Mouse (Mus musculus) hindbrain, embryonic 16.5 days (tissue): ENCODE data around the gene Rpl27a. TPM values are rescaled to one million over a fixed set of nuclear protein-coding genes. Genes with fewer than 3 reads are reported as not detected.

ENCODE experiments used
- ATAC-seq: fragments of 200-750 bp; cut with Nextera tagmentation; 2 replicates; pipeline ENCODE4 v1.8.0; 2017; ENCODE audit warnings: moderate TSS enrichment, moderate library complexity
- H3K27ac ChIP-seq: fragments of 300-500 bp; sonication (generic); 2 replicates; pipeline ENCODE4 v1.5.1; 2014; ENCODE audit warnings: low read depth, mild to moderate bottlenecking, control low read depth, low read length, moderate library complexity
- H3K27me3 ChIP-seq: fragments of 300-500 bp; sonication (generic); replicated peaks from 2 replicates; pipeline ENCODE4 v1.6.1; 2014; ENCODE audit warnings: low read length; ENCODE audit not compliant: control insufficient read depth, insufficient read depth
- H3K36me3 ChIP-seq: fragments of 300-500 bp; sonication (generic); 2 replicates; pipeline ENCODE4 v1.6.1; 2014; ENCODE audit warnings: mild to moderate bottlenecking, low read length, moderate library complexity, mixed read lengths; ENCODE audit not compliant: control insufficient read depth, insufficient read depth
- H3K4me1 ChIP-seq: fragments of 300-500 bp; sonication (generic); 2 replicates; pipeline ENCODE4 v1.6.1; 2014; ENCODE audit warnings: low read depth, low read length; ENCODE audit not compliant: control insufficient read depth, insufficient read depth
- H3K4me2 ChIP-seq: fragments of 300-500 bp; sonication (generic); 2 replicates; pipeline ENCODE4 v1.6.1; 2014; ENCODE audit warnings: mild to moderate bottlenecking, low read length, control low read depth, moderate library complexity
- H3K4me3 ChIP-seq: fragments of 300-500 bp; sonication (generic); 2 replicates; pipeline ENCODE4 v1.5.1; 2014; ENCODE audit warnings: mild to moderate bottlenecking, low read length, control low read depth, moderate library complexity
- H3K9ac ChIP-seq: fragments of 300-500 bp; sonication (generic); 2 replicates; pipeline ENCODE4 v1.6.1; 2014; ENCODE audit warnings: low read depth, mild to moderate bottlenecking, control low read depth, low read length, moderate library complexity
- H3K9me3 ChIP-seq: fragments of 300-500 bp; sonication (generic); 2 replicates; pipeline ENCODE4 v1.6.1; 2014; ENCODE audit warnings: mild to moderate bottlenecking, low read length, moderate library complexity; ENCODE audit not compliant: control insufficient read depth
- WGBS: fragments of 180-500 bp; shearing (Covaris S2); extraction: QIAGEN DNeasy Blood & Tissue Kit; methylation state at CpG from one replicate; pipeline ENCODE4 v1.1.7; 2014; 5-methylcytosine and 5-hydroxymethylcytosine counted together
- polyA plus RNA-seq: library from polyadenylated mRNA; unstranded; fragments of >200 nt; fragmentation: Nextera tagmentation; extraction: Ambion mirVana; gene quantifications from 2 replicates; pipeline ENCODE4 v1.2.1, GENCODE M21; 2015

Gene Rpl27a
- polyA plus RNA-seq, 1 experiment from 2014 or later: 80.8 TPM

DNA sequence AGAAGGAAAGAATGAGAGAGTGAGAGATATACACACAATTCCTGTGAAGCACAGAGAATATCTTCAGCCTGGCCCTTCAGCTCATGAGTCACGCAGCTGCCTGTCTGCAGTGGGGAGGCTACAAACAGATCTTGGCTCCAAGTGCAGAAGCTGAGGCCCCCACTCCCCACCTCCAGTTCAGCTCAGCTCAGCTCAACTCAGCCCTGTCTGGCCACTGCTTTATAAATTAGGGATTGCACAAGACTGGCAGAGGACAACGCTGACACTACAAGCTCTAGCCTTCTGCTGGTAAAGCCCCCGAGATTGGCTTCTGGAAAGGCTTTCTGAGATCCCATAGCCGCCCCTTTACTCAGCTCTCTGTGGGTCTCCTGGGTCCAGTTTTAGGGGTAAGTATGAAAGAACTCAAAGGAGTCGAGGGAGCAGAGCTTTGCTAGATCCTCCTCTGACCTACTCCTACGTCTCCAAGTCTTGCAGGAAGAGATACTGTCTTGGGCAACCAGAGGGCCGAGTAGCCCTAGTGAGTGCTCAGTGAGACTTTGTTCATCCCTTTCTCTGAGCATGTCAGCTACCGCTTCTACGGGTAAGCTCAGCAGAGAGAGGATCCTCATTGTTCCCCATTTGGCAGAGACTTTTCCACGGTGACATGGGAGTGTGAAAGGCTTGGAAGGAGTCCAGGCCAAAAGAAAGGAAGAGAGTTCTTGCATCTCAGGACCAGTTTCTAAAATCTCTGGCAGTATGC is 26.5 kb downstream of the Rpl27a start:
- Histone ChIP-seq H3K36me3 (no peaks in the 10 kb centered on the region), H3K4me3 (no peak overlapping the region), H3K9me3 (no peaks in the 10 kb centered on the region), H3K4me1 (no peaks in the 10 kb centered on the region), H3K27me3 (no peaks in the 10 kb centered on the region), H3K27ac (peak overlapping the region; percentile 1; the same call in 1 of the 2 replicates), H3K9ac (no peak overlapping the region), H3K4me2 (no peak overlapping the region)
- ATAC-seq: no peak; the same call in 1 of the 2 replicates
- WGBS: 73% methylated on average over 10 of the region's 10 CpGs

DNA sequence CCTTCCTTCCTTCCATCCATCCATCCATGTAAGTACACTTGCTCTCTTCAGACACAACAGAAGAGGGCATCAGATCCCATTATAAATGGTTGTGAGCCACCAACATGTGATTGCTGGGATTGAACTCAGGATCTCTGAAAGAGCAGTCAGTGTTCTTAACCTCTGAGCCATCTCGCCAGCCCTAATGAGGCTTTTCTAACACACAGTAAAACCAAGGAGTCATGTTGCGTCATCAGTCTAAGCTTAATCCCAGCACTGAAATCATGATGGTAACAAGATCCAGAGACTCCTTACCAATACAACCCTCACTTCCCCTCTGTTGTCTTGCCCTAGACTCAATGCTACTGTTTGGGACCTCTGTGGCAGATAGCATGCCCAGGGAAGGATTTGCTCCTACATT is 27.2 kb downstream of the Rpl27a start:
- no peak overlapping the region for H3K4me2 ChIP-seq
- ATAC-seq: no peak
- H3K36me3 ChIP-seq: no peaks in the 10 kb centered on the region
- no peak overlapping the region for H3K9ac ChIP-seq
- WGBS: 92% methylated on average over 2 of the region's 2 CpGs
- H3K4me1 ChIP-seq: no peaks in the 10 kb centered on the region
- H3K27me3 ChIP-seq: no peaks in the 10 kb centered on the region
- no peak overlapping the region for H3K4me3 ChIP-seq
- H3K27ac ChIP-seq: no peak overlapping the region
- no peaks in the 10 kb centered on the region for H3K9me3 ChIP-seq

DNA sequence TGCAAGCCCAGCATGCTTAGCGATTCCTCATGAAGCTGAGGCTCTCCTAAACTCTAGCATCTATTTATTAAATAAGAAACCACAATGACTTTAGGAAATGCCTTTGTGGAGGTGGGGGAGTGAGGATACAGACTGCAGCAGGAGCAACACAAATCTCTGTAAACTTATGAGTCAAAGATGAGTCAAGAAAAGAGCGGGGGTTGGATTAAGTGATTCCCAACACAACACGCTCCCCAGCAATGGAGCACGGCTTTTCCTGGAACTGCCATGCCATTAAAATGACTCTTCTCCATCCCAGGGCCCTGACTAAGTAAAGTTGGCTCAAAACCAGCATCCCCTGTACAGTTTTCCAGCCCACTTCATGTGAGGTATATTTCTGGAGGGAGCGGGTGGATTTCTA is 27.8 kb downstream of the Rpl27a start:
- WGBS: 97% methylated on average over 5 of the region's 5 CpGs
- no peaks in the 10 kb centered on the region for H3K4me1 ChIP-seq
- no peak overlapping the region for H3K27ac ChIP-seq
- no peaks in the 10 kb centered on the region for H3K36me3 ChIP-seq
- H3K9ac ChIP-seq: no peak overlapping the region
- no peak overlapping the region for H3K4me3 ChIP-seq
- H3K9me3 ChIP-seq: no peaks in the 10 kb centered on the region
- no peaks in the 10 kb centered on the region for H3K27me3 ChIP-seq
- H3K4me2 ChIP-seq: no peak overlapping the region
- ATAC-seq: no peak

DNA sequence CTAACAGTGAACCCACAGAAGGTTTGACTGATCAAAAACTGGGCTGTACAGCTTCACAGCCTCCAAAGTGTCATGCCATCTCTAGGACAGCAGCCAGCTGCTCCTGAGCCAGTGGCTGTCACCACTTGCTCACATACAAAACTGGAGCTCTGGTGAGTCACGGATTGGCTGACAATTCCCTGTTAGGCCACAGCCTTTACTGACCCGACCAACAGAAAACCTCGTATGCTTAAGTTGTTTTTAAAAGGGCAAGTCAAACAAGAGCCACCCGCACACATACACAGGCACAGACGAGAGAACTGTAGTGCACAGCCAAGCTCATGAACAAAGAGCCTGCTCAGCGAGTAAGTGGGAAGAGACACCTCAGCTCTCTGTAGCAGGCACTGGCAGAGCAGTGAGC is 40.6 kb downstream of the Rpl27a start:
- H3K9ac ChIP-seq: no peak overlapping the region
- no peak overlapping the region for H3K4me3 ChIP-seq
- ATAC-seq: peak; percentile 63
- H3K9me3 ChIP-seq: no peaks in the 10 kb centered on the region
- WGBS: 46% methylated on average over 6 of the region's 6 CpGs
- no peaks in the 10 kb centered on the region for H3K4me1 ChIP-seq
- H3K36me3 ChIP-seq: no peaks in the 10 kb centered on the region
- H3K4me2 ChIP-seq: no peak overlapping the region
- no peak overlapping the region for H3K27ac ChIP-seq
- no peaks in the 10 kb centered on the region for H3K27me3 ChIP-seq

DNA sequence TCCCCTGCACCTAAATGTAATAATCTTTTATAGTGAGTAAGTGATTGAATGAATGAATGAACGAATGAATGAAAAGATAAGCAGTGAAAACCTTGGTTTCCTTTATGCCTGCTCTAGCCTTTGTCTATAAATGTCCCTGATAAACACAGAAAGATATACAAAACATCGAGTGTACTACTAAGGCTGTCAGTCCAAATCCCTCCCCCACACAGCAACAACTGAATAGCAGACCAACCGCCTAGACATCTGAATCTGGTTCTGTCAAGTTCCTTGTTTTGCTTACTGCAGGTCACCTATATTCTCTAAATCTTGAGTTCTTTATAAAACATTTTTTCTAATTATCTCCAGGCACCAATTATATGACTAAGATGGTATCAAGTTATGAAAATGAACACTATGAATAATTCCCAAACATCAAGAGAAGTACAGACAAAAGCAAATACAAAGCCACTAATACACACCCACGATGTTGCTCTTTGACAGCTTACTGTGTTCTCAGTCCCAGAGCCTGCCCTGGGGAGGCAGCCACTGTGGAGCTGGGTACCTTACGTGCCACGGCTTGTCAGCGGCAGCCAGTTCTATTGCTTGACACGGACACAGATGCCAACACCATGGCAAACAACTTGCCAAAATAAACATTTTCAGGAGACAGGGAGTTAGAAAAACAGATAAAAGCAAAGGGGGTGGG is 42.7 kb downstream of the Rpl27a start:
- Histone ChIP-seq H3K4me1 (no peaks in the 10 kb centered on the region), H3K9me3 (no peaks in the 10 kb centered on the region), H3K4me3 (no peak overlapping the region), H3K9ac (no peak overlapping the region), H3K27me3 (no peaks in the 10 kb centered on the region), H3K4me2 (no peak overlapping the region), H3K36me3 (no peaks in the 10 kb centered on the region), H3K27ac (no peak overlapping the region)
- ATAC-seq: no peak
- WGBS: 57% methylated on average over 8 of the region's 8 CpGs

DNA sequence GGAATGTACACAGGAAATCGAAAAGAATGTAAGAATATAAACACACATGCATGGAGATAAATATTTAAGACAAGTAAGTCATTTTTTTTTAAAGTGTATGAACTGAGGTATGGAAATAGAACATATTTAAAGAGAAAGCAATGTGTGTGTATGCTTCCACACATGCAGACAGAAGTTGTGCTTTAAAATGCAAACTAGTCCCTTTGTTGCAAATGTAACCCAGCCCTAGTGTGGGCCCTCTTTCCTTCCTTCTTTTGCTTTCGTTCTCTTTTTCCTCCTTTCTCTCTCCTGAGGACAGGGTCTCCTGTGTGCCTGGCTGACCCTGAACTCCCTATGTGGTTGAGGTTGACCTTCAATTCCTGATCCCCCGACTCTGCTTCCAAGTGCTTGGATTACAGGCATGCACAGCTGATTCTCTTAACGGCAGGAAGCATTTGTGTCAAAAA is 43.2 kb downstream of the Rpl27a start:
- Histone ChIP-seq H3K4me2 (no peak overlapping the region), H3K27me3 (no peaks in the 10 kb centered on the region), H3K9me3 (no peaks in the 10 kb centered on the region), H3K27ac (no peak overlapping the region), H3K36me3 (no peaks in the 10 kb centered on the region), H3K4me1 (no peaks in the 10 kb centered on the region), H3K9ac (no peak overlapping the region), H3K4me3 (no peak overlapping the region)
- 60% methylated on average over 4 of the region's 4 CpGs for WGBS
- no peak for ATAC-seq

DNA sequence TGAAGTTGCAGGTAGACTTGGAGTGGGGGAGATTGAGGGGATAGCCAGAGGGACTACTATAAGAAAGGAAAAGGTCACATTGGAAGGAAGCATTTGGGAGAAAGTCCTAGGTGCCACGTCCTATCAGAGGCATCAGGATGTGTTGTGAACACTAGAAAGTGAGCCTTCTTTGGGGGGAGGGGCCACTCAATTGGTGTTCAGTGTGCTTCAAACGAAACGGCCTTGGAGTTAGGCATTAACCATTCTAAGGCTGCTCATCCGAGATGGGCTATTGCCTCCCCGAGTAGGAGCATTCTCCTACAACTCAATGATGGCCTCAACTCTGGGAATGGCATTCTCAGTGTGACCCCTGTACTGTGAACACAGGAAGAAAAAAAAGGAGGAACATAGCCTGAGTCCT is 43.7 kb downstream of the Rpl27a start:
- H3K4me3 ChIP-seq: no peak overlapping the region

DNA sequence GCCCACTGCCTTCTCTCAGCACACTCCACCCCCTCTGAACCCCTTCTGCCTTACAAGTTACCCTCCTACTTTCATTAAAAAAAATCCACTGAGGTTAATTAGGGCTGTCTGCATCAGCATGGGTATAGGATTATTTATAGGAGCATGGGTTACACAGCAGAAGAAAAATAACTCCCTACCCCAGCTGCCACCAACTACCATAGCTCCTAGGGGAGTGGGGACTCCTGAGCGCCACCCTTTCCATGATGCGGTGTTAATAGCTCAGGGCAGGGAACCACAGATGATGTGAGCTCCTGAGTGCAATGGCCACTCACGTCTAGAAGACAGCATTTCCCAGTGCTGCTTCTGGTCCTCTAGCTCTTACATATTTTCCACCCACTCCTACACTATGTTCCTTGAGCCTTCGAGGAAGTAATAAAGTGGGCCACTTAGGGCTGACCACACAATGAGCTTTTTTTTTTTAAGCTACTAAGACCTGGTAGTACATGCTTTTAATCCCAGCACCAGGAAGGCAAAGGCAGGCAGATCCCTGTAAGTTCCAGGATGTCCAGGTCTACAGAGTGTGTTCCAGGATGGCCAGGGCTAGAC is 44.9 kb downstream of the Rpl27a start:
- Histone ChIP-seq H3K9ac (no peak overlapping the region), H3K4me3 (no peak overlapping the region), H3K9me3 (no peaks in the 10 kb centered on the region), H3K36me3 (no peaks in the 10 kb centered on the region), H3K27me3 (no peaks in the 10 kb centered on the region), H3K4me2 (no peak overlapping the region), H3K27ac (no peak overlapping the region), H3K4me1 (no peaks in the 10 kb centered on the region)
- whole genome bisulfite sequencing: 77% methylated on average over 4 of the region's 4 CpGs
- ATAC-seq: no peak

More for the DNA sequence above, 43.7 kb downstream of the Rpl27a start:
- H3K4me2 ChIP-seq: no peak overlapping the region
- H3K27me3 ChIP-seq: no peaks in the 10 kb centered on the region
- no peak for ATAC-seq
- no peaks in the 10 kb centered on the region for H3K9me3 ChIP-seq
- H3K4me1 ChIP-seq: no peaks in the 10 kb centered on the region
- no peaks in the 10 kb centered on the region for H3K36me3 ChIP-seq
- H3K9ac ChIP-seq: no peak overlapping the region
- 68% methylated on average over 5 of the region's 5 CpGs for WGBS
- H3K27ac ChIP-seq: no peak overlapping the region

DNA sequence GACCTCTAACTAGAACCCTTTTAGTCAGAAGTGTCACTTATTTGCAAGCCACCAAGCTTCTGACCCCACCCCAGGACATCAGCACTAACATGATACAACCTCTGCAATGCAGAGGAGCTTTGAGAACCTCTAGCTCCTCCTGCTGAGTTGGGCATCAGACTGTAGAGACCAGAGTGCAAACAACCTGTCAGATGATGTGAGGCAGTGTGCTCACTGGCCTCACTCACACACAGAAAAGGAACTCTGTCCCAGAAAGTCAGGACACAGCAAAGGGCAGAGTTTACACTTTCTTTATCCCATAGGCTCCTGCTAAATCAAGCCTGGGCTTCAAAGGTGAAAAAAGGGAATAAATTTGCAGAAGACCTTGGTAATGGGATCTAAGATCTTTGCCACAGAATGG is 47.4 kb downstream of the Rpl27a start:
- Histone ChIP-seq H3K27me3 (no peaks in the 10 kb centered on the region), H3K4me2 (no peak overlapping the region), H3K27ac (no peak overlapping the region), H3K4me3 (no peak overlapping the region), H3K4me1 (no peaks in the 10 kb centered on the region), H3K9me3 (no peaks in the 10 kb centered on the region), H3K36me3 (no peaks in the 10 kb centered on the region), H3K9ac (no peak overlapping the region)
- no peak for ATAC-seq
